Mouse (Mus musculus) left cerebral cortex, adult 2 months (tissue): ENCODE results near the gene Stat2. TPM values are rescaled to one million over a fixed set of nuclear protein-coding genes. Genes with fewer than 3 reads are reported as not detected.
"Not testable (repeated sequence)": the region's sequence is repeated elsewhere in the genome, so short reads cannot be mapped to it uniquely, and the experiment has no call there.

Experiments used
- DNase-seq, 2 experiments: peaks; one replicate each; pipeline ENCODE4 v3.0.0; 2021 to 2022; ENCODE audit warnings: low spot score in 2 of 2, mixed read lengths in 1 of 2; ENCODE audit errors: extremely low spot score in 1 of 2
- H3K27ac ChIP-seq: fragments of 200-600 bp; 2 replicates; pipeline ENCODE4 v1.8.1; 2022
- H3K4me3 ChIP-seq: fragments of 200-600 bp; 2 replicates; pipeline ENCODE4 v1.8.1; 2022
- CTCF ChIP-seq: fragments of 200-600 bp; IDR thresholded peaks from 2 replicates; pipeline ENCODE4 v1.8.1; 2022; ENCODE audit warnings: antibody characterized with exemption, mild to moderate bottlenecking, moderate library complexity
- intact Hi-C: fragments of 180-260 bp; cut with DNase I; formaldehyde crosslinking; loops from one replicate; pipeline ENCODE4 v1.15.1; 2025
- total RNA-seq, 2 experiments: library from RNA; stranded (reverse); gene quantifications; 2 replicates each; pipeline ENCODE4 v1.2.3; 2021

Gene Stat2
- total RNA-seq, 2 experiments from 2014 or later: 29.2 to 31.5 TPM

DNA sequence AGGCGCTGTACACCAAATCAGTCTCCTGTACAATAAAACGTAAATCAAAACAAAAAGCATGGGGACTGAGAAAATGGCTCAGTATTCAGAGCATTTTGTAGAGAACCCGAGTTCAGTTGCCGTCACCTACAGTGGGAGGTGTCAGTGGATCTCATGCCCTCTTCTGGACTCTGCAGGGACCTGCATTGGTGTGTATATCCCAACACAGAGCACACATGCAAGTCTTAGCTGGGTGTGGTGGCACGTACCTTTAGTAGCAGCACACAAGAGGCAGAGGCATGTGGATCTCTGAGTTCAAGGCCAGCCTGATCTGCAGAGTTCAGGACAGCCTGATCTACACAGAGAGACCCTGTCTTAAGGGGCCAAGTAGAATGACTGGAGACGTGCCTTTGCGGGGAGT lies 39.3 kb downstream of the Stat2 start:
- no peak overlapping the region for H3K4me3 ChIP-seq
- intact Hi-C loops: no loop called here
- no peak overlapping the region for H3K27ac ChIP-seq
- no peak for TF ChIP-seq CTCF
- DNase-seq: no peak

DNA sequence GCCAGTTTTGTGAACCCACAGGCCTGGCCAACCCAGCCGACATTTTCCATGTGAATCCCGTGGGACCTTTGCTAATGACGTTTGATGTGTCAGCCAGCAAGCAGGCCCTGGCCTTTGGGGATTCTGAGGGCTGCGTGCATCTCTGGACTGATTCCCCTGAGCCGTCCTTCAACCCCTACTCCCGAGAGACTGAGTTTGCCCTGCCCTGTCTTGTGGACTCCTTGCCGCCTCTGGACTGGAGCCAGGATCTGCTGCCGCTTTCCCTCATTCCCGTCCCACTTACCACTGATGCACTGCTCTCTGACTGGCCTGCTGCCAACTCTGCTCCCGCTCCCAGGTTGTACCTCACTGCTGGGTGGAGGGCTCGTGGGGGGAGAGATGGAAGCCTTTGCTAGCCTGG lies 39.8 kb downstream of the Stat2 start:
- no peak for DNase-seq
- H3K4me3 ChIP-seq: no peak overlapping the region
- intact Hi-C loops: no loop called here
- no peak overlapping the region for H3K27ac ChIP-seq
- no peak for TF ChIP-seq CTCF

DNA sequence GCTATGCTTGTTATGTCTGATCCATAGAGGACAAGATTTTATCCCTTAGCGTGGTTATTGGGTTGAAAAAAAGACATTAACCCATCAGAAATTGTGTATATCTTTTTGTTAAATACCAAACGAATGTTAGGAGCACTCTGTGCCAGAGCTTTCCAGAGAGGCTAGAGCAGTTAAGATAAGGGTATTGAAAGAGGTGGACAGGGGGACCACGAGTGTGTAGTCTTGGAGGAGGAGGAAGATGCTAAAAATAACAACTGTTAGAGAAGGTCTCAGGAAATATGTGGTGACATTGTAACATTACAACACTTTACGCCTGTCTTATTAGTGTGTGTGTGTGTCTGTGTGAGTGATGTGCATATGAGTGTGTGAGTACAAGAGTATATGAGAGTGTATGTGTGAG lies 40.5 kb downstream of the Stat2 start:
- Histone ChIP-seq H3K4me3 (no peak overlapping the region), H3K27ac (no peak overlapping the region)
- no peak for TF ChIP-seq CTCF
- no peak for DNase-seq
- intact Hi-C loops: no loop called here

- no peak for TF ChIP-seq CTCF
- no peak for DNase-seq
- H3K27ac ChIP-seq: no peak overlapping the region
- H3K4me3 ChIP-seq: no peak overlapping the region
- intact Hi-C loops: no loop called here
Measured at GRCm38 (mm10) chr10:128315578-128315977, 45.2 kb downstream of the Stat2 start.

DNA sequence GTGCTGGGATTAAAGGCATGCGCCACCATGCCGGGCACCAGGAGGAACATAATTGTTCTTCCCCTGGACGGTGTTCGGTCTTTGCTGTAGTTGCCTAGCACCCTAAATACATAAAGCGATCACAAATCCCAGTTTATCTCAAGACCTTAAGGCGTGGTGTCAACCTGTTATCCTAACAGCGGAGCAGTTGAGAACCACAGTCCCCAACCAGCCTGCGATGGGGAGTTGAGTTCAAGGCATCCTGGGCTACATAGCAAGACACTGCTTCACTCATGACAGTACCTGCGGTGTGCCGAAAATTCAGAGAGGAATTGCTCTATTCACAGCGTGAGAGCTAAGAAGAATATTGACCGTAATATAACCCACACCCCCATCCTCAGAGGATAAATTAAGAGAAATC lies 51.3 kb downstream of the Stat2 start:
- H3K27ac ChIP-seq: peak overlapping the region; percentile 98
- DNase-seq: no peak
- no peak for TF ChIP-seq CTCF
- intact Hi-C loops: loop anchor here (1.0 kb wide), 1 partner anchor 18 kb away; the partner anchor contains the start of gene Pan2
- peak overlapping the region; percentile 95 for H3K4me3 ChIP-seq

DNA sequence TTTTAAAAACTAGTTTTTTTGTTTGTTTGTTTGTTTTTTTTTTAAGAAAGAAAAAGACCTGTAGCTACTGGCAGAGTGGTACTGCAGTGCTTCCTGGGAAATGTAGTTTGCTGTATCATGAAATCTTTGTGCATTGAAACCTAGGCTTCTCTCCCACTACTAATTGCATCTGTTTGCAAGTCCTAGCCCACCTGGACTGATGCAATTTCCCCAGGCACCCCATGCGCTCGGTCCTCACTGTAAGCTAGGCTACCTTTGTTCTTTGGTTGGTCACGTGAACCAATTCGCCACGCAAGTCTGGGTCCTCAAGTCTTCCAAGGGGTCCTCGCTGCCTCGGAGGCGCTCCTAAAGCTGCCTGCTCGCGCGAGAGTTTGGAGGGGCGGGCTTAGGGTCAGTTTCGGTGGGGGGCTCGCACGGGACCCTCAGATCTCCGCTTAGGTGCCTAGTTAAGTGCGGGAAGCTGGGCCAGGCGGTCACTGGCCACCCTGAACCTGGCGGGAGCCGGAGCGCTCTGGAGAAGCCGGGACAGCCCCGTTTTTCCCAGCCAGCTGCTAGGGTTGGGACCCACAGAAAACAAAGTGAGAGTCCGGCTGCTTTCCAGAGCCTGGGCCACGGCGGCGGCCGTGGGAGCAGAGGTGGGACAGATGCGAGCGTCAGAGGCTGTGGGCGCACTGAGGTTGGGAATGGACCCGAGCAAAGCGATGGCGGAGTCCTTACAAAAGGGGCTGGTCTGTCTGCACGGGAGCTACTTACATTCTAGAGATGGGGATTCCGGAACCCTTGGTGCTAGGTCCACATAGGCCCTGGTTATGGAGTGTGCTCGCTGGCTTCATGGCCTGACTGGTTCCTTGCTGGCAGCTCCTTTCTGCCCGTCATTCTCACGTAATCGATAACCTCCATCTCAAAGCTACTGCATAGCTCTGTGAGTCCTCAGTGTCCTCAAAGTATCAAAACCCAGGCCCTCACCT lies 52.1 kb downstream of the Stat2 start, which contains the start of gene Cnpy2:
Gene Cnpy2, plus strand, starts transcription at position 319 of the 968 bp plus-strand sequence.
- TF ChIP-seq CTCF: no peak
- intact Hi-C loops: loop anchor here (1.0 kb wide), 1 partner anchor 19 kb away; the partner anchor contains the start of gene Pan2
- Histone ChIP-seq H3K4me3 (peak within 1 kb of the TSS; percentile 95), H3K27ac (peak within 1 kb of the TSS; percentile 98)
- DNase-seq: peak; percentile 74 to 81

DNA sequence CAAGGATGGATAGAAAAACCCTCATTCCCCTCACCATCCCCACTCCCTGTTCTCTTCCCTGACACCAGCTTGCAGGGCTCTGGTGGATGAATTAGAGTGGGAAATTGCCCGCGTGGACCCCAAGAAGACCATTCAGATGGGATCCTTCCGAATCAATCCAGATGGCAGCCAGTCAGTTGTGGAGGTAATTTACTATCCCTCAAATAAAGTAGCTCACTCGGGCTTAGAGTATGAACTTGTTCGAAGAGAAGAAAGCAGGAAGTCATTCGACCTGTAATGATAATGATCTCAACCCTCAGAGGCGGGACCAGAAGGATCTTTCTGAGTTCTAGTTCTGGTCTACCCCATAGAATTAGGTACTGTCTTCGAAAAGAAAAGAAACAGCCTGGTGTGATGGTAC lies 53.2 kb downstream of the Stat2 start:
- no peak for TF ChIP-seq CTCF
- peak overlapping the region; percentile 95 for H3K4me3 ChIP-seq
- DNase-seq: no peak
- H3K27ac ChIP-seq: peak overlapping the region; percentile 98; the same call in 1 of the 2 replicates
- intact Hi-C loops: no loop called here

DNA sequence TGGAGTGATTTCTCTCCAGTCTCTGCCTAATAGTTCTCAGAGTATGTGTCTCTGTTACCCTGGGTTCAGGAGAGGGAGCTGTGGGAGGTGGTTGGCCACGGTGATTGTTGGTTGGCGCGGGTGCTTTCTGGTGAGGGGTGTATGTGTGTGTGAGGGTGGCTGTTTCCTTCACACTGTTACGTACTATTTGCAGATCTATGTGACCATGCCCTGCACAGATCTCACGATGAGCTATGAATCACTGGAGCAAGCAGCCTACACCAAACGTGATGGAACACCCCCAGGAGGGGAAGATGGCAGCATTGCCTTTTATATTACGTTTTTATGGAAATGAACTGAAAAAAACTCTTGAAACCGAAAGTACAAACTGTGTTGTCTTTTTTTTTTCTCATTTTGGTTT lies 56.5 kb downstream of the Stat2 start:
- H3K27ac ChIP-seq: no peak overlapping the region
- TF ChIP-seq CTCF: no peak
- DNase-seq: no peak
- H3K4me3 ChIP-seq: no peak overlapping the region
- intact Hi-C loops: no loop called here

DNA sequence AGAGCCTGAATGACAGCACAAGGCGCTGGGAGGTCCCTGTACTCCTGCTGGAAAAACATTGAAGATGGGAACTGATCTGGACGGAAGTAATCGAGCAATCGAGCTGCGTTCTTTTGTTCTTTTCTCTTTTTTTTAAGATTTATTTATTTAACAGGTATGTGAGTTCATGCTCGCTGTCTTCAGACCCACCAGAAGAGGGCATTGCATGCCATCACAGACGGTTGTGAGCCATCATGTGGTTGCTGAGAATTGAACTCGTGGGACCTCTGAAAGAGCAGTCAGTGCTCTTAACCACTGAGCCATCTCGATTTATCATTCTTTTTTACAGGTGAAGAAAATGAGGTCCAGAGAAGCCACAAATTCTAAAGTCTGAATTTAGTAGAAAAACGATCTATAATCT lies 57.3 kb downstream of the Stat2 start:
- DNase-seq: no peak
- H3K27ac ChIP-seq: no peak overlapping the region
- no peak overlapping the region for H3K4me3 ChIP-seq
- intact Hi-C loops: no loop called here
- TF ChIP-seq CTCF: no peak; the same call in none of the 2 replicates

DNA sequence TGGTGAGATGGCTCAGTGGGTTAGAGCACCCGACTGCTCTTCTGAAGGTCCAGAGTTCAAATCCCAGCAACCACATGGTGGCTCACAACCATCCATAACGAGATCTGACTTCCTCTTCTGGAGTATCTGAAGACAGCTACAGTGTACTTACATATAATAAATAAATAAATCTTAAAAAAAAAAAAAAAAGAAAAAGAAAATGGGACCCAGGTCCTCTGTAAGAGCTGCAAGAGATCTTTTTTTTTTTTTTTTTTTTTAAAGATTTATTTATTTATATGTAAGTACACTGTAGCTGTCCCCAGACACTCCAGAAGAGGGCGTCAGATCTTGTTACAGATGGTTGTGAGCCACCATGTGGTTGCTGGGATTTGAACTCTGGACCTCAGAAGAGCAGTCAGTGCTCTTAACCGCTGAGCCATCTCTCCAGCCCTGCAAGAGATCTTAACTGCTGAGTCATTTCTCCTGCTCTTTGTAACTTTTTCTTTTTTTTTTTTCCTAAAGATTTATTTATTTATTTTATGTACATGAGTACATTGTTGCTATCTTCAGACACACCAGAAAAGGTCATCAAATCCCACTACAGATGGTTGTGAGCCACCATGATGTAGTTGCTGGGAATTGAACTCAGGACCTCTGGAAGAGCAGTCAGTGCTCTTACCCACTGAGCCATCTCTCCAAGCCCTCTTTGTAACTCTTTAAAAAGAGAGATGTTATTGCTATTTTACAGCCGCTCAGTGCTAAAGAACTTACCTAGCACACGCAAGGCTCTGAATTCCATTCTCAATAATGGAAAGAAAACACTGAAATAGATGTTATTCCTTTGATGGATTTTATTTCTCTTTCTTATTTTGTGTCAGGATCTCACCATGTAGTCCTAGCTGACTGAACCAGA lies 62.2 kb downstream of the Stat2 start:
- DNase-seq, H3K4me3 ChIP-seq, H3K27ac ChIP-seq, intact Hi-C loops: not testable (repeated sequence)

- DNase-seq: peak; percentile 57 to 66
- Histone ChIP-seq H3K4me3 (no peak overlapping the region), H3K27ac (no peak overlapping the region)
- intact Hi-C loops: loop anchor here (5.0 kb wide), 1 partner anchor 122 kb away; the partner anchor contains the start of gene Smarcc2
- TF ChIP-seq CTCF: peak; percentile 73
Measured at GRCm38 (mm10) chr10:128335582-128335981, 65.2 kb downstream of the Stat2 start.
